Mouse (Mus musculus): ENCODE data around the gene Gm15056.

- no peak for TF ChIP-seq POLR2A (IDR thresholded peaks at IDR 0.05; ENCODE audit: control insufficient read depth, extremely low read depth, insufficient read depth, low read length, poor library complexity)
- TF ChIP-seq CTCF (IDR thresholded peaks at IDR 0.05; ENCODE audit: borderline replicate concordance, control insufficient read depth, extremely low read depth, insufficient read depth, low read length, poor library complexity), result no peak
These were observed at the start of gene Gm15056 for GRCm38 (mm10) chr8:20902527-20902926.

All from thymus, adult 2 months (tissue).